Mouse (Mus musculus) ES-Bruce4 (cell line): Measurements from ENCODE around the gene Kirrel3.

Experiments used
- CTCF ChIP-seq: IDR thresholded peaks from one replicate; pipeline ENCODE4 v1.8.1; 2011; ENCODE audit warnings: low read depth, low read length
- EP300 ChIP-seq: IDR thresholded peaks from 2 replicates; pipeline ENCODE4 v1.6.1; 2011; ENCODE audit warnings: low read depth, low read length; ENCODE audit not compliant: insufficient read depth
- POLR2A ChIP-seq: IDR thresholded peaks from one replicate; pipeline ENCODE4 v1.8.1; 2011; ENCODE audit warnings: low read length; ENCODE audit not compliant: insufficient read depth

DNA sequence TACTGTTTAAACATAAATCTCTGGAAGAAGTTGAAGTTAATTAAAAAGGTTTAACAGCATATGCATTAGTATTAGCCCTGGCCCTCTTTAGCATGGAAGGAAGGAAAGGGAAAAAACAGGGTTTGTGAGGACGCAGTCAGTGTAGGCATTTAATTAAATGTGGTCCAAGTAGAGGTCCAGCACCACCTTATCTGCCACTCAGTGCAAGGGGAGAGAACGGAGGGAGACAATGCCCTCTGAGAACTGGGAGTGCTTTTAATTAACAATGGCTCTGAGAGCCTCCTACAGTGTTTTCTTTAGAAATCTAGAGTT, 339.4 kb downstream of the Kirrel3 start:
- no peak for TF ChIP-seq CTCF
- TF ChIP-seq POLR2A, result no peak
- TF ChIP-seq EP300, result no peak
